Mouse (Mus musculus): ENCODE results near the gene Apold1. TPM values are rescaled to one million over a fixed set of nuclear protein-coding genes. Genes with fewer than 3 reads are reported as not detected.

The Apold1 gene
- polyA plus RNA-seq, 1 experiment: 1.9 TPM

DNA sequence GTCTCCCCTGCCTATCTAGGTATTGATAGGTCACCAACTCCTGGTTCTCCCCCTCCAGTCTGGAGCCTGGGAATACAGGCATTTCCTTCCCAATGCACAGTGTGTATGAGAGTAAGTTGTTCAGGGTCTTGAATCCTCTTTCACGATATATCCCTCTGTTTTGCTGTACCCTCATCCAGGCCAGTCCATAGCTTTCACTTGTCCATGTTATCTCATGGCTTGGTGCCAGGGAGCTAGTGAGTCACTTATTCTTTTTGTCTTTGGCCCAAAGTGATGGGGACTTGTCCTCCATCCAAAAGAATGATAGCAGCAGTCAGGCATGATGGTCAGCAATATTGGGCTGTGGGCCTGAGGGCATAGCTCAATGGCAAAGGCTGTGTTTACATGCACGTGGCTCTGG lies 45.2 kb downstream of the Apold1 start:
- DNase-seq (ENCODE audit: low spot score): no peak

DNA sequence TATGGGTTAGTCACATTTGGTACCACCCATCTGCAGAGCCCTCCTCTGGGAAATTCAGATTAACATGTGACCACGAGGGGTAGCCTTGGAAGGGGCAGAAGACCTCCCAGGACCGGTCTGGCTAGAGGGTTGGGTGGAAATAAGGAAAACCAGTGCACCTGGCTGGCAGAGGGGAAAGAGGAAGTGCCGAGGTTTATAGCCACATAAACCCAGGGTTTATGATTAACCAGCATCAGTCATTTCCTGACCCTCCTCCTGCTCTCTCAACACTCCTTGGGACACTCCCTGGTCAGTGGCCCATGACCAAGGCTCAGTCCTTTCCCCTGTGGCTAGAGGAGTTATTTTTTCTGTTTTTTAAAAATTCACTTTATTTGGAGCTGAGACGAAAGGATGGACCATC lies 47.7 kb downstream of the Apold1 start:
- no peak for DNase-seq (ENCODE audit: low spot score)

Other genes with a start within 250 kb of the Apold1 start
- 29.4 and 34.6 TPM in 2 replicates for gene Dusp16, start 189.1 kb upstream of the Apold1 start, polyA plus RNA-seq (2012; rRNA removed)
- 35.3 and 37.5 TPM in 2 replicates for gene Crebl2, start 151.6 kb upstream of the Apold1 start, polyA plus RNA-seq (2012; rRNA removed)
- gene Gpr19, start 83.1 kb upstream of the Apold1 start, polyA plus RNA-seq (2012; rRNA removed): 9.5 and 9.7 TPM in 2 replicates
- 28.8 and 32.3 TPM in 2 replicates for gene Cdkn1b, start 61.3 kb upstream of the Apold1 start, polyA plus RNA-seq (2012; rRNA removed)
- 80.2 and 86.4 TPM in 2 replicates for gene Ddx47, start 29.9 kb downstream of the Apold1 start, polyA plus RNA-seq (2012; rRNA removed)
- gene Gprc5a, start 83.9 kb downstream of the Apold1 start, polyA plus RNA-seq (2012; rRNA removed): 2.0 and 3.5 TPM in 2 replicates
- 0.07 TPM in 2 replicates for gene Gprc5d, start 136.6 kb downstream of the Apold1 start, polyA plus RNA-seq (2012; rRNA removed)
- 5.6 and 5.9 TPM in 2 replicates for gene Fam234b, start 216.3 kb downstream of the Apold1 start, polyA plus RNA-seq (2012; rRNA removed)
- 40.7 and 41.8 TPM in 2 replicates for gene Hebp1, start 216.3 kb downstream of the Apold1 start, polyA plus RNA-seq (2012; rRNA removed)